Mouse (Mus musculus) lung, embryonic 16.5 days (tissue): ENCODE measurements at regions not wholly inside any gene's neighbourhood (a gene's known extent, or its start where the extent isn't known, plus 50 kb on each side); places are given as distances from the start of the nearest gene placed in this dataset.

Source experiments
- ATAC-seq: fragments of 200-750 bp; cut with Nextera tagmentation; 2 replicates; pipeline ENCODE4 v1.8.0; 2017; ENCODE audit warnings: low read depth, mild to moderate bottlenecking, moderate library complexity
- H3K27ac ChIP-seq: fragments of 300-500 bp; sonication (generic); 2 replicates; pipeline ENCODE4 v1.5.1; 2014; ENCODE audit warnings: mild to moderate bottlenecking, control low read depth, low read length
- H3K27me3 ChIP-seq: fragments of 300-500 bp; sonication (generic); 2 replicates; pipeline ENCODE4 v1.6.1; 2014; ENCODE audit warnings: low read depth, low read length, mixed read lengths; ENCODE audit not compliant: control insufficient read depth, insufficient read depth
- H3K36me3 ChIP-seq: fragments of 300-500 bp; sonication (generic); 2 replicates; pipeline ENCODE4 v1.6.1; 2014; ENCODE audit warnings: low read length; ENCODE audit not compliant: control insufficient read depth, insufficient read depth
- H3K4me1 ChIP-seq: fragments of 300-500 bp; sonication (generic); replicated peaks from 2 replicates; pipeline ENCODE4 v1.6.1; 2014; ENCODE audit warnings: low read length, mixed read lengths; ENCODE audit not compliant: control insufficient read depth, insufficient read depth
- H3K4me2 ChIP-seq: fragments of 300-500 bp; sonication (generic); 2 replicates; pipeline ENCODE4 v1.6.1; 2014; ENCODE audit warnings: low read depth, low read length, control low read depth
- H3K4me3 ChIP-seq: fragments of 300-500 bp; sonication (generic); 2 replicates; pipeline ENCODE4 v1.5.1; 2014; ENCODE audit warnings: mild to moderate bottlenecking, low read length, control low read depth
- H3K9ac ChIP-seq: fragments of 300-500 bp; sonication (generic); 2 replicates; pipeline ENCODE4 v1.6.1; 2014; ENCODE audit warnings: low read length, control low read depth
- H3K9me3 ChIP-seq: fragments of 300-500 bp; sonication (generic); 2 replicates; pipeline ENCODE4 v1.6.1; 2016; ENCODE audit warnings: low read length; ENCODE audit not compliant: control insufficient read depth
- WGBS: fragments of 180-500 bp; shearing (Covaris S2); extraction: QIAGEN DNeasy Blood & Tissue Kit; methylation state at CpG from one replicate; pipeline ENCODE4 v1.1.7; 2014; 5-methylcytosine and 5-hydroxymethylcytosine counted together

DNA sequence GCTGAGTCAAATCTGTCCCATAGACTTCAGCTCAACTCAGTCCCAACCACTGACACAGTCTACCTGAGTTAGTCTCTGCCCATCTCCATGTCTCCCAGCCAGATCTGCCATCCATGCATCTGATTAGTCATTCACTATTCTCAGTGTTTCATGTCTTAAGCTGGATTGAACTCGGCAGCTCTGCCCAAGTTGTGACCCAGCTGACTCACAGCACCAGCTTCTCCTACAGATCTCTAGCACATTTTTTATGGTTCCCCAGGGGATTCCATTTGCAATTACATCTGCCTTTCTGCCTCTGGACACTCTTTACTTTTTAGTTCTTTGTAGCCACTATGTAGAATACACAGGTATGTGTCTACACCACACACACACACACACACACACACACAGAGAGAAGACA, 385.7 kb downstream of the Pdgfc start:
- Histone ChIP-seq H3K4me1 (no peaks in the 10 kb centered on the region), H3K9ac (no peak overlapping the region), H3K4me3 (no peak overlapping the region), H3K27ac (no peak overlapping the region), H3K9me3 (no peaks in the 10 kb centered on the region), H3K36me3 (no peaks in the 10 kb centered on the region), H3K27me3 (no peaks in the 10 kb centered on the region), H3K4me2 (no peak overlapping the region)
- ATAC-seq, result no peak
- WGBS, result 55% methylated on average over 1 of the region's 1 CpGs

- 48% methylated on average over 2 of the region's 2 CpGs for WGBS
- Histone ChIP-seq H3K9ac (no peak overlapping the region), H3K4me2 (no peak overlapping the region), H3K4me3 (no peak overlapping the region), H3K4me1 (no peaks in the 10 kb centered on the region), H3K9me3 (no peaks in the 10 kb centered on the region), H3K27ac (no peak overlapping the region), H3K36me3 (no peaks in the 10 kb centered on the region), H3K27me3 (no peaks in the 10 kb centered on the region)
- ATAC-seq, result no peak
These were observed 390.5 kb downstream of the Pdgfc start for GRCm38 (mm10) chr3:81426765-81427164.
